Mouse (Mus musculus) MEL-GATA-1-ER (cell line): ENCODE measurements around the gene Vmn2r13.
"Not testable (repeated sequence)": the region's sequence is repeated elsewhere in the genome, so short reads cannot be mapped to it uniquely, and the experiment has no call there.

Experiments
- DNase-seq: peaks from one replicate; pipeline ENCODE4 v3.0.0-alpha.2; 2012; ENCODE audit warnings: low read depth; ENCODE audit errors: extremely low read depth

The Vmn2r13 gene

DNA sequence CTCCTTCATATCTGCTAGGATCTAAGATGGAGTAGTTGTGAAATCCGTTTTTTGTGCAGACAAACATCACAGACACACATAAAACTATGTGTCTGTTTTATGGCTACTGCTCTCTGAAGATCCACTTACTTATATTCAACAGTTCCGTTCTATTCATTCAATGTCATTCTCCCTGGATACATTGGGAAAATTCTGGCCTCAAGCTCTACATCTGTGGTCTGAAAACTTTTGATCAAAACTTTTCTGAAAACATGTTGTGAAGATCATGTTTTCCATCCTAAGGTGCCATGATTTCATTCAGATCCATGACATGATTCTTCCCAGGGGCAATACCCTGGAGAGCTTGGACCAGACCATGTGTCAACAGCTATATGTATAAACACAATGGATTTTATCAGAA, at the start of gene Vmn2r13:
Gene Vmn2r13 (minus strand): TSS at position 101 of the 400 bp plus-strand sequence.
- DNase-seq, result not testable (repeated sequence)

DNA sequence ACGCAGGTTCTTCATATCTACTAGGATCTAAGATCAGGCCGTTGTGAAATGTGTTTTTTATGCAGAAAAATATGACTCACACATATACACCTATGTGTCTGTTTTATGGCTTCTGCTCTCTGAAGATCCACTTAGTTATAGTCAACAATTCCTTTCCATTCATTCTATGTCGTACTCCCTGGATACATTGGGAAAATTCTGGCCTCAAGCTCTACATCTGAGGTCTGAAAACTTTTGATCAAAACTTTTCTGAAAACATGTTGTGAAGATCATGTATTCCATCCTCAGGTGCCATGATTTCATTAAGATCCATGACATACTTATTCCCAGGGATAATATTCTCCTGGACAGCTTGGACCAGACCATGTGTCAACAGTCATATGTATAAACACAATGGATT, 32.6 kb upstream of the Vmn2r13 start, which contains the start of gene Vmn2r14:
Gene Vmn2r14 (minus strand): TSS at position 101 of the 400 bp plus-strand sequence.
- DNase-seq, result no peak

DNA sequence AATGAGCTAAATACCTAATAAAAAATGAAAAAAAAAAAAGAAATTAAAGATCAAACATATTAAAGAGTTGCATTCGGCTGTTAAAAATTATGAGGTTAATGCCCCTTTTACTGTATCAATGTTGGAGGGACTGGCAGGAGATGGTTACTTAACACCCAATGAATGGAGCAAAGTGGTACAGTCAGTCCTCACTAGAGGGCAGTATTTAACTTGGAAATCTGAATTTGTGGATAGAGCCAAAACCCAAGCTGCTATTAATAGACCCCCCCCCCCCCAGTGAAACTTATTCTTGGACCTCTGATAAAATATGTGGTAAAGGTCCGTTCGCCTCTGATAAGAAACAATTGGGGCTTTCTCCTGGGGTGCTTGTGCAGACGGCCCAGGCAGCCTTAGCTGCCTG, 25.1 kb downstream of the Vmn2r13 start:
- DNase-seq, result peak; percentile 28

DNA sequence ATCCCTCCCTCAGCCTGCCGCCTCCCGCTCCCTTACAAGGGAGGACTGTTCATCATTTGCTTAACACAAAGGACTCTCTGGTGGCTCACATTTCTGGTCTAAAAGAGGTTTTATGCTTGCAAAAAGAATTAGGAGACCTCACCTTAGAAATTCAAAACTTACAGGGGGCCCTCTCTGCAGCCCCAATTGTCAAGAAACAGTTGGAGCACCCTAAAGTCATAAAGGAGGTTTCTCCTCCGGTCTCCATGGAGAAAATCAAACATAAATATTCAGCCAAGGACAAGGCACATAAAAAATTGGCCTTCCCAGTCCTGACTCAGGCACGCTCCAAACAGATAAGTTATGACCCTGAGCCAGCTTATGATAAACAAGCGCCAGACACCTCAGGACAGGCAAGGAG, 31.9 kb downstream of the Vmn2r13 start:
- peak; percentile 4 for DNase-seq

DNA sequence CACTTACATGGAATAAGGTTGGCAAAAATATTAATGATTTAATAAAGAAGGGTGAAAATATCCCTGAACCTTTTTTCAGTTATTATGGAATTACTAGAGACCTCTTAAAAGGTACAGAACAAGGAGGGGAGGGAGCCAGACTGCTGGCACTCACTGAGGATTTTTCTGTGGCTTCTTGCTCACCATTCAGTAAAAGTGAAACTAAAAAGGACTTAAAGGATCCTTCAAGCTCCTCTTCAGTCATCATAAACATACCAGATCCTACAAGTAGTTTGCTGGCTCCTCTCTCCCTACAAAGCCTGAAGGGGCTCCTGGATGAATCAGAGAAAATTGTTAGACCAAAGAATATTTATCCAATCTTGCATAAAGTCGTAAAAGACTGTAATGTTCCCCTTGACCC, 32.4 kb downstream of the Vmn2r13 start:
- peak; percentile 3 for DNase-seq

DNA sequence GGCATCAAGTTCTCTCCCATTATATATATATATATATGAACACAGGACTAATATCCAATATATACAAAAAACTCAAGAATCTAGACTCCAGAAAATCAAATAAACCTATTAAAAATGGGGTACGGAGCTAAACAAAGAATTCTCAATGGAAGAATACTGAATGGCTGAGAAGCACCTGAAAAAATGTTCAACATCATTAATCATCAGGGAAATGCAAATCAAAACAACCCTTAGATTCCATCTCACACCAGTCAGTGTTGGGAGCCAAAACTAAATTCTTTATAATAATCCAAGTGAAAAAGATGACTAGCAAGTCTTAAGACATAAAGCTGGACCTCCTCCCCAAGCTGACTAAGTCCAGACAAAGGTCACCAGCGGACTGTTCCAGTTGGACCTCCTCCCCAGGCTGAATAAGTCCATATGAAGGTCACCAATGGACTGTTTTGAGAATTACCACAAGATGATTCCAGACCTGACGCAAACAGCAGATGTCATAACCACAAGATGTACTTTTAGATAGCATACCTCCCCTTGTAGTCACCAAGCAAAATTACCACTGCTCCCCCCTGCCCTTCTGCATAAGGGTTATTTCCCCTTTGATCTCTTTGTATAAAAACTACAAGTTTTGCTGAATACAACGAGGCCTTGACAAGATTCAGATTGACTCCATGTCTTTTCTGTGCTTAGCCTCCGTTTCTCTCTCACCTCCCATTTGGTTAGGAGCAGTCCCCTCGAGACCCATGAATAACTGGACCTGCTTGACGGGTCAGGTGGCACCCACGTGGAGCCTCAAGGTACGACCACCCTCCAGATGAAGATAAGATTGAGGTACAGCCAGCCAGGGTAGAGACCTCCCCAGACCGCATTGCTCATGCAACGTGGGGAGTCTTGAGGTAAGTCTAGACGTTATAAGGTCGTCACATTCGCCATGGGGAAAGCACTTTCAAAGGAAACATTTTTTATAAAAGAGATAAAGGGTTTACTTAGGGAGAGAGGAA, 33.2 kb downstream of the Vmn2r13 start:
- not testable (repeated sequence) for DNase-seq

DNA sequence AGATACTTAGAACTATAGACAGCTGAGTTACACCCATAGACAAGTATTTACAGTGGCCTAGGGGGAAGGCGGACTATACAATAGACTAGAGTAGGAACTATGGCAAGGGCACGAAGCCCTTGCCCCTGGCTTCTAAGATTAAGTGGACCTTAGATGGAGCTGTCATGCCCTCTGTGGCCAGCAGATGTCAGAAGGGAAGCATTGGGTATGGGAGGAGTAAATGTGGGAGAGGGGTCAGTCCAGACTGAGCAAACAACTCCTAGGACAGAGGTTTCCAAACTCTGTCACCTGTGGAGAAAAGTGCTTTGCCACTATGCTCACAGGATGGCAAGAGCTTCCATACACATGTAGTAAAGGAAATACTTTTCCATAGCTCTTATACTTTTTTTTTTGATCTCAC, 52.5 kb downstream of the Vmn2r13 start:
- no peak for DNase-seq

DNA sequence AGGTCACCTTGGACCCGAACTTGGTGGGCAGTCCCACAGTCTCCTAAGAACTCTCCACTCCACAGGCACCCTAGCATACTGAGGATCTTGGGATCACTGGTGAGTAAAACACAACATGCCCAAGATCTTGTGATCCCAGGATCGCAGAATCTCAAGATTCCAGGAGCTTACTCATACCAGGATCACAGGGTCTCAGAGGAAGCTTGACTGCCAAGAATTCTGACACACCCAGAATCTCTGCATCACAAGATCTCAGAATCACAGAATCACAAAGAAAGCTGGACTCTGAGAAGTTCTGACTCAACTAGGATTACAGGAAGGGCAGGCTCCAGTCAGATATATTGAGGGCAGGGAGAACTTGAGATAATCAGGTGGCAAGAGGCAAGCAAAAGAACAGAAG, 55.3 kb downstream of the Vmn2r13 start:
- no peak for DNase-seq
